ENCODE assay signal across 22 mouse cellular contexts in genomic region chr2:68257571-68257970, GRCm38 (mm10).
DNase-seq lines count a peak whose midpoint lies in the region; ATAC-seq lines count a peak whose summit lies in the region.
"Had no signal": no experiment of that assay in that cellular context is flagged by ENCODE, and none has a peak within 500 bp of the region (broad histone marks: within the 10 kb centered on the region; RNA-seq: fewer than 3 reads in every experiment).

No protein-coding gene starts in this region.

- no peaks in the 10 kb centered on the region for H3K4me1 ChIP-seq in limb, embryonic 15.5 days
- H3K4me1 ChIP-seq in limb, embryonic 10.5 days = no peaks in the 10 kb centered on the region
- no peaks in the 10 kb centered on the region for H3K4me1 ChIP-seq in stomach, embryonic 15.5 days
- H3K4me1 ChIP-seq: heart, embryonic 10.5 days; liver, embryonic 15.5 days had no signal

- DNase-seq in frontal cortex, postnatal 10 days (ENCODE audit: low spot score in 2 of 2) = no peak
- no peak for DNase-seq in limb, embryonic 10.5 days (ENCODE audit: low spot score)
- DNase-seq in frontal cortex, adult 2 months (ENCODE audit: extremely low spot score in 1 of 2, low spot score in 1 of 2) = peak; percentile 41 to 50
- DNase-seq in thymus, adult 18-20 months = no peak
- no peak for DNase-seq in yolk sac, embryonic 10.5 days (ENCODE audit: low spot score)
- DNase-seq: adrenal gland, postnatal 14 days; cerebellum, adult 18-20 months; kidney, adult 11 months; kidney, postnatal 14 days; layer of hippocampus, postnatal 36 days; lung, postnatal 10 days; retina, postnatal 1 day; thymus, postnatal 36 days had no signal

- H3K36me3 ChIP-seq in limb, embryonic 15.5 days = no peaks in the 10 kb centered on the region
- peaks cover 17% of the 10 kb centered on the region for H3K36me3 ChIP-seq in limb, embryonic 10.5 days
- H3K36me3 ChIP-seq in stomach, embryonic 15.5 days = no peaks in the 10 kb centered on the region
- H3K36me3 ChIP-seq: G1E; liver, embryonic 15.5 days had no signal

- no peak overlapping the region for H3K4me3 ChIP-seq in limb, embryonic 15.5 days
- H3K4me3 ChIP-seq in limb, embryonic 10.5 days = no peak overlapping the region
- H3K4me3 ChIP-seq in stomach, embryonic 15.5 days (replicated peaks) = no peak overlapping the region
- H3K4me3 ChIP-seq: heart, embryonic 10.5 days; layer of hippocampus, adult 2 months; liver, embryonic 15.5 days had no signal

- H3K9me3 ChIP-seq in limb, embryonic 15.5 days = no peaks in the 10 kb centered on the region
- no peaks in the 10 kb centered on the region for H3K9me3 ChIP-seq in limb, embryonic 10.5 days (replicated peaks)
- no peaks in the 10 kb centered on the region for H3K9me3 ChIP-seq in stomach, embryonic 15.5 days
- H3K9me3 ChIP-seq: heart, embryonic 10.5 days; liver, embryonic 15.5 days had no signal

- peak; percentile 84 for ATAC-seq in frontal cortex, adult (ENCODE audit: low TSS enrichment)
- ATAC-seq in limb, embryonic 15.5 days (ENCODE audit: insufficient number of reproducible peaks, low FRiP score, low TSS enrichment, low read depth) = peak; percentile 67; the same call in 1 of the 2 replicates
- ATAC-seq in stomach, embryonic 15.5 days (ENCODE audit: insufficient read depth, low FRiP score, low read depth) = peak; percentile 56; the same call in 1 of the 2 replicates
- ATAC-seq: activated CD4-positive, CD25-positive, alpha-beta regulatory T cell, adult 4 months had no signal

- no peaks in the 10 kb centered on the region for H3K27me3 ChIP-seq in limb, embryonic 15.5 days
- no peaks in the 10 kb centered on the region for H3K27me3 ChIP-seq in limb, embryonic 10.5 days (ENCODE audit: low read depth, poor library complexity, severe bottlenecking)
- no peaks in the 10 kb centered on the region for H3K27me3 ChIP-seq in stomach, embryonic 15.5 days (replicated peaks)
- H3K27me3 ChIP-seq: liver, embryonic 15.5 days had no signal

- WGBS in limb, embryonic 15.5 days = 64% methylated on average over 6 of the region's 6 CpGs
- 91% methylated on average over 6 of the region's 6 CpGs for WGBS in limb, embryonic 10.5 days
- 51% methylated on average over 6 of the region's 6 CpGs for WGBS in stomach, embryonic 15.5 days

- no peak overlapping the region for H3K4me2 ChIP-seq in limb, embryonic 15.5 days
- H3K4me2 ChIP-seq in stomach, embryonic 15.5 days = no peak overlapping the region
- H3K4me2 ChIP-seq: hindbrain, embryonic 14.5 days; liver, embryonic 15.5 days had no signal

- H3K9ac ChIP-seq in limb, embryonic 15.5 days = no peak overlapping the region
- no peak overlapping the region for H3K9ac ChIP-seq in stomach, embryonic 15.5 days
- H3K9ac ChIP-seq: hindbrain, embryonic 14.5 days; liver, embryonic 15.5 days had no signal

- no peak overlapping the region for H3K27ac ChIP-seq in limb, embryonic 15.5 days
- H3K27ac ChIP-seq in limb, embryonic 10.5 days = no peak overlapping the region
- no peak overlapping the region for H3K27ac ChIP-seq in stomach, embryonic 15.5 days
- H3K27ac ChIP-seq: heart, embryonic 10.5 days; hindbrain, embryonic 14.5 days; liver, embryonic 15.5 days had no signal

Comparison
In these comparisons a context has a peak if more than half of its experiments do, and no peak if none do; other contexts are left out.
1. DNase-seq: peak in frontal cortex, adult 2 months (2 of 2); none in frontal cortex, postnatal 10 days (0 of 2), limb, embryonic 10.5 days (single experiment), thymus, adult 18-20 months (0 of 2) and yolk sac, embryonic 10.5 days (single experiment).
2. Peak in every context shown above with its lines, with median percentiles within 50 percentile points of each other: ATAC-seq.